Mouse (Mus musculus) urinary bladder, postnatal 10 days (tissue): ENCODE measurements around the gene Myt1l.

Source experiments
- DNase-seq: peaks from one replicate; pipeline ENCODE4 v3.0.0; 2022; ENCODE audit warnings: low spot score

Gene Myt1l

DNA sequence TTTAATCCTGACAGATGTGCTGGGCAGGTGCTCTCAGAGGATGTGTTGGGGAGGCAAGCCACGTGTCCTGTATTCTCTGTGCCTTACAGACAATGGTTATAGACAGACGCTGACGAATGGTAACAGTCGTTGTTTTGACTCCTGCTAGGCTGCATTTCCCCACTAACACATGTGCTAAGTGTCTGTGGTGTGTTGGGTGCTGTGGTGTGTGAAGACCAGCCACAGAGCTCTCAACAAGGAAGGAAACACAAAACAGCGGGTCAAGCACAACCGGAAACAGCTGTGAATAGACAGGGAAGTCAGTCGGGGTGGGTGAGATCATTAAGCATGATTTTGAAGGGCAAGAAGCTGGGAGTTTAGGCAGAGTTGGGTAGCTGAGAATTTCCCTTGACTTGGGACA is 41.1 kb downstream of the Myt1l start:
- no peak for DNase-seq

DNA sequence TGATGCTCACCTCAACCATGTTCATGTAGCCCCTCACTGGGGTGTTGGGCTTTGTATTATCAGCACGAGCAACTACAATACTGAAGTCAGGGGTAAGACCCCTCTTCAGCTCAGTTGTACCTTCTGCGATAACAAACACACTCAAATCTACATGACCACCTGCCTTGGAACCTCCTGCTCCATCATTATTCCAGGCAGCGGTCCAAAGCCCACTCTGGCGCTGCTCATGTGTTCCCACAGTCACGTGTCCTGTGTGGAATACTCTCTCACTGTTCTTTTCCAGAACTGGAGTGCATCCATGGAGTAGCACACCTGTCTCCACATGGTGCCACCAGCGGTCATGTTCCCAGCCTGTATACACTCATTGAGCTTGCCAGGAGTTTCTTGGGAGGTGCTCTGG is 42.2 kb downstream of the Myt1l start:
- DNase-seq: no peak

DNA sequence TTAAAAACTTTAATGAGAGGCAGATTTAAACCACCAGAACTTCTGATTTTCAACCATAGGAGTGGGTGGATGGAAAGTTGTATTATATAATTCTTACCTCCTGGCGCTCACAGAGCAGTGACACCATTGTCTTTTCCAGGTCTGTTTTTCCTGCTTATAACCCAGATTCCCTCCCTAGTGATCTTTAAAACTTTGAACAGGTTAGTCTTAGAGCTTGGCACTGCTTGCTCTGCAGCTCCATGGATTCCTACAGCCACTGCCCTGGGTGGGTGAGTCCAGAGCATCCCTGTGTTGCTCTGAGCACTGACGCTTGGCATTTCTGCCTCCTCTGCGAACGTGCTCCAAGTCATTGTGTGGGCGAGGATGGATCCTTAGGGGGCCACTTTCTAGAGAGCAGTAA is 43.4 kb downstream of the Myt1l start:
- DNase-seq: no peak

DNA sequence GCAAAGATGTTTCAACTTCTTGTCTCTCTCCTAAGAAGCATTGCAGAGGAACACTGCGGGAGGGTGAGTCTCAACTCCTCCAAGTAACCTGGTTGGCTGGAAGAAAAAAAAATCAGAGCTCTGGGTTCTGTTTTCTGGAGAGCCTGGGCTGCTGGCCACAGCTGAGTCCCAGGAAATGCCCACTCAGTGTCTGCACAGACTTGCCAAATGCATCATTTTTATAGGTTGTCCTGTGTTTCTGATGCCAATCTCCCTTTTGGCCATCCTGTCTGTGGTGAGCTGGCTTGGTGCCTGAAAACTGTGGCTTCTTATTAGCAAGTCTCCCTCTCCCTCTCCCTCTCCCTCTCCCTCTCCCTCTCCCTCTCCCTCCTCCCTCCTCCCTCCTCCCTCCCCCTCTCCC is 65.6 kb downstream of the Myt1l start:
- no peak for DNase-seq

DNA sequence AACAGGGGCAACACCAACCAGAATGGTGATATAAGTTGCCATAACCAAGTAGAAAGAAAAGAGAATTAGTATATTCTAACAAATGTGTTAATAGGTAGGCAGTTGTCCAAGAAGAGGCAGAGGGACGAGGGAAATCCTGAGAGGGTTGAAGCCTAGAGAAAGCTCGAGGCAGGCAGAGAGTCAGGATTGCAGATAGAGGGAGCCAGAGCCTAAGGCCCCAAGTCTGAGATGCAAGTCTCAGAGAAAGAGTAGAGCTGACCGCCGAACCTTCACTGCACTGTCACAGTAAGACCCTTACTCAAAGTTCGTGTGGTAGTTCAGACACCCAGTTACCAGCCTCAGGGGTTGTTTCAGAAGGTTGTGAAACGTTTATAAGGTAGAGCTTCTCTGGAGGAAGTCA is 71.7 kb downstream of the Myt1l start:
- DNase-seq: no peak

DNA sequence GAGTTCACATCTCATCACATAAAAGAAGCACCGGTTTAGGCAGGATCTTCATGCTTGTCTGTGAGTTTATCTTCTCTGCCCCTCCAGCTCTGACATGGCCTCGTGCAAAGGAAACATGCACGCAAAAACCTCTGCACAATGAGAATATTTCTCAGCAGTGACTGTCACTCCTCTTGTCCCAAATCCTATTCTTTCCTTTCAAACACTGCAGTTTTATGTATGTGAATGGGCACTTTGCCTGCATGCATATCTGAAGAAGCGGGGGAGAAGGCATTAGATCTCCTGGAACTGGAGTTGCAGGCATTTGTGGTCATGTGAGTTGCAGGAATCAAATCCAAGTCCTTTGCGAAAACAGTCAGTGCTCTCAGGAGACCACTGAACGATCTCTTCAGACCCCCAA is 73.0 kb downstream of the Myt1l start:
- no peak for DNase-seq

DNA sequence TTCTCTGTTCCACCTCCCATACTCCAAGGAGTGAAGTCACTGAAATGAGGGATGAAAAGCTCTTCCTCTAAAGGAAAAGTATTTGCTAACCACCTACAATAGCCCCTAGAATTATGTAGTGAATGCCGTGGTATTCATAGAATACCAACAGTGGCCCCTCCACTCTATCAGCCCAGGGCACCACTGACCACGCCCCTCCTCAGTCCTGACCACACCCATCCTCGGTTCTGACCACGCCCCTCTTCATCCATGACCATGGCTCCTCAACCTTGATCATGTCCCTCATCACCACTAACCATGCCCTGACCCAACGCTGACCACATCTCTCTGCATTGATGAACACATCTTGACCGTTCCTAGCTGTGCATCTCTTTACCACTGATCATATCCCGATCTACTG is 76.5 kb downstream of the Myt1l start:
- no peak for DNase-seq

DNA sequence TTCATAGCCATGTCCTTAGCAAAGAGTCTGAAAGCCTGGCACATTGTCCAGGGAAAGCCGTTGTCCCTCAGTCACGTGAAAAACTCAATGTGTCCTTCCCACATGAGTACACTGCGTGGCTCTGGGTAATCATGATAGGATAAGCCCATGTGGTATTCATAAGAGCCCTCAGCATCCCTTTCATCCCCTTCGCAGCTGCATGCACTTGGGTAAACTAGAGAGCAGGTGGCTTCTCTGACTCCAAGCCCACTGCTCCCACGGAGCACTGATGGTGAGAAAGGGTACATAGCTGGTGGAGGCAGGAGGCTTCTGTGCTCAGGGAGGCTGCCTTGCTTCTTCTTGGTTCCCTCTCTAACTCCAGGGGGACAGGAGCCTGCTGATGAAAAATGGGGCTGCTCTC is 76.9 kb downstream of the Myt1l start:
- DNase-seq: no peak

DNA sequence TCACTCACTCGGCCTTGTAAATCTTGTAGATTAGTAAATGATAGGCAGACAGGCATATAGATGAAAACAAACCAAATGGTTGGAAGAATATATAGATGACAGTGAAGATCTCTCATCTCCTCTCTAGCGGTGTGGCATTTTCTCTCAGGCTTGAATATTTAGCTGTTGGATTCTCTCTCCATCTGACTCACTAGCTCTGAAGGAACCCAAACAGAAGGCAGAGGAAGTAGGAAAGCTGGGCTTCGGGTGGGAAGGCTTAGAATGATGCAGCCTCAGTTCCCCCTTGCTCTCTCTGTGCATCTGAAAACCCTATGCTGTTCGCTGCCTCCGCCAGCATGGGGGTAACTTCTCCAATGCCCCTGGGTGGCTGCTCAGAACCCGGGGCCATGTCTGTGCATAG is 78.0 kb downstream of the Myt1l start:
- no peak for DNase-seq

DNA sequence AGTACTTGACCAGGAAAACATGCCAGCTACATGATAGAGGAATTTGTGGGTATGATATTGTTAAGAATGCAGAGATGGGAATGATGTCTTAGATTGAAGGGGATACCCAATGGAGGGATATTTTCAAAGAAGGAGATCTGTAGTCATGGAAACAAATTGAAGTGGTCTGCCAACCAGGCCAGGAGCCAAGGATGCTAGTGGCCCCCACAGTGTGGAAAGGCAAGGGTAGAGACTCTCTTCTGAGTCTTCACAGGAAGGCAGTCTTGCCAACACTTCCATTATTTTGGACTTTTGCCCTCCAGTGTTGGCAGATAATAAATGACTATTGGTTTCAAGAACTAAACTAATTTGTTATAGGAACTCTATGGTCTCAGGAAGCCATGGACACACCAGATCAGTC is 89.6 kb downstream of the Myt1l start:
- DNase-seq: no peak

DNA sequence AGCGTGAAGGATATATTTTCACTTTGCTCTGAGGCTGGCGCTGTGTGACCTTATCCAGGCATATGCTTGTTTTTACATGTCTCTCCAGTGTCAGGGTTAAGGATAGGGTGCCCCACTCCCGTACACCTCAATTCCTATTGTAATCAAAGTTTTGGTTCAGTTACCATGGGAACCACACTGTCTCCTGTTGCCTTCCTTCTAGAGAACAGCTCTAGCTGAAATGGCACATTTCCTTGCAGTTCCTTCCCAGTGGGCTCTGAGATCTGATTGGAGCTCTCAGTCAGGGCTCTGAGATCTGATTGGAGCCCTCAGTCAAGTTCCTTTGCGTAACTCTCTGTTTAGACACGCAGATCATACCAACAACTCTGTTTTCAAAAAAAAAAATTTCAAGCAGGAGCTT is 93.3 kb downstream of the Myt1l start:
- no peak for DNase-seq

DNA sequence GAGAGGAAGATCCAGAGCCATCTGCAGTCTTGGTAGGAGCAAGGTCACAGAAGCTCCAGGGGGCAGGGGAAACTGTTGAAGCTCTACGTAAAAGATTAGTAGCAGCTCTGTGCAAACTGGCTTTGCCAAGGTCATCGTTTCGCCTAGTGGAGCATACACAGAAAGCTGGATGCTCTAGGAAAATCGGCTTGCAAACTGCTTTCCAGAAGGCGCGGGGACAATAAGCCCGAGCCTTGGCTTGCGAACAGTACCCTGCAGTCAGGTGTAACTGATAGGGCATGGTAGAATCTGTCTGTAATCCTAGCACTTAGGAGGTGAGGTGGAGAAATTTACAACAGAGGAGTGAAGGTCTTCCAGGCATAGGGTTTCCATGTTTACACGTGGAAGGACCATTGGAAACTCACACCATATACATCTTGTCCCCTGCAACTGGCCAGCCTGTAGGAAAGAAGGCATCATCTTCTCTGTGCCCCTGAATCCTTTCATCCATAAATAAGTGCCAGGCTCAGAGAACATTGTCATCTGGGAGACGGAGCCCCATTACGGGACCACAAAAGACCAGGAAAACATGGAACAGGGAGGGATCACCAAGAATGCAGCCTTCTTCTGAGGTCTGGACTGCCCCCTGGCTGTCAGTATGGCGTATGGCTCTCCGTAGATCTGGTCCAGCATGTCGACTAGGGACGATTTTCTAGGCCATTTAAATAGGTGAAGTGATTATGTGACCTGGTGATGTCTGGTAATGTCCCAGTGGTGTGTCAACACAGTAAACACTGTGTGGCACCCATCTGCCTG is 100.0 kb downstream of the Myt1l start:
- no peak for DNase-seq

DNA sequence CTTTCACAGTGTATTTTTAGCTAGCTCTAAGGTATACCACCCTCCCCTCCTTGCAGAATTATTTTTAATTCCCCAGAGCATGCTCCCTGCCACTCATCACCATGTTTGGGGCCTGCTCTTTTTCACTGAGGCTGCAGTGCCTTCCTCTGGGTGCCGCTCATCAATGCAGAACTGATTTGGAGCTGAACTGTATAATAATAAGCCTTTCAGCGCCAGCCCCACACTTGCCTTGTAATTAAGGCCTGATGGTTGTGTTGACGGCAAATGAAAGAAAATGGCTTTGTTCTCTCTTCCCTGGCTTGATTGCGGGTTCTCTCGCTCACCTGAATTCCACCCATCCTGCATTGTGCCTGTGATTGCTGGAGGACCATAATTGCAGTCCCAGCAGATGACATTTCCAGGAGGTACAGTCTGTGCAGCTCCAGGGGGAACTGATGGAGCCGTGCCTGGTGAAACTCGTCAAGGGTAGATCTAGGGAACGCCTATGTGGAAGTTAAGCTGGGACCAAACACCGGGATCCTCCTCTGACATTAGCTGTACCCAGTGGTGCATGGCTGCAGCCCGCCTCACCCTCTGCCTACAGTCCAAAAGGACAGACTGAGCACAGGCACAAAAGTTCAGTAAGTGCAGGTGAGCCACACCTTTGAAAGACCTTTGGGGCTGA is 101.8 kb downstream of the Myt1l start:
- no peak for DNase-seq

DNA sequence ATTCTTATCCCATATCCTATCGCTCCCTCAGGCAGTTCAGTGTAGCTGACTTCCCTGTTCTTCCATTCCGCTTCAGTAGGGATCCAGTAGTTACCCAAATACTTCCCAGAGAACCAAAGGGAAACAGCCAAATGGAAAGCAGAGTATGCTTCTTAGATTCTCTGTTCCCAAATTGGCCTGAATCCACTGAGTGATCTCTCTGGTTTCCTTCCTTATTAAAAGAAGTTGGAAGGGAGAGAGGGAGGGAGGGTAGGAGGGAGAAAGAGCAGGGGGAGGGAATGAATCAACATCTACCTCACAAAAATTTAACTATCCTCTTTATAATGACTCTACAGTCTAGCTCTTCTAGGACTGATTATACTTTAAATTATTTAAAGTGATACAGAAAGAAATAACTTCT is 106.3 kb downstream of the Myt1l start:
- DNase-seq: no peak

DNA sequence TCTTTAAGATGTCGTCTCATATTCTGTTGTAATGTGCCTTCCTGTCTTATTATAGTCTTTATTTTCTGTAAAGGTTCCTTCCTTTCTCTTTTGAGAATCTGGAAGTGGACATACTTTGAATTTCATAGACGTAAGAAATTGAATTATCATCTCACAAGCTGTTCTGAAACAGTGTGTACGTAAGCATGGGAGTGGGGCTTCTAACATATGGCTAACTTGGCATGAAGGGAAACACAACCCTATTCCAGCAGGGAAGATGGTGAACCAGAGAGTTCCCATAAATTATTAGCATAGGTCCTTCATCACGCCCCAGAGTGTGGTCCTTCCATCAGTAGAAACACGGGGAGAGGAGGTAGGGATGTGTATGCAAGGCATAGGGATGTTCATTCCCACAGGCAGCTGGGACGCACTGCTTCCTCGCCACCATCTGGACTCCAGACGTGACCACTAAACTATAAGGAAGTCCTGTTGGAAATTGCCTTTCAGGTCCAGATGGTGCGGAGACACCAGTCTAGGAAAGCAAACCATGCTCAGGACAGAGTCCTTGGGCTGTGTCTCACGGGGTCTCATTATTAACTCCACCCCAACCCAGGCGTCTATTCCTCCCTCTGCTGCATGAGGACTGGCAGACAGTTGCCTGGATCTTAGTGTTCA is 111.5 kb downstream of the Myt1l start:
- no peak for DNase-seq

DNA sequence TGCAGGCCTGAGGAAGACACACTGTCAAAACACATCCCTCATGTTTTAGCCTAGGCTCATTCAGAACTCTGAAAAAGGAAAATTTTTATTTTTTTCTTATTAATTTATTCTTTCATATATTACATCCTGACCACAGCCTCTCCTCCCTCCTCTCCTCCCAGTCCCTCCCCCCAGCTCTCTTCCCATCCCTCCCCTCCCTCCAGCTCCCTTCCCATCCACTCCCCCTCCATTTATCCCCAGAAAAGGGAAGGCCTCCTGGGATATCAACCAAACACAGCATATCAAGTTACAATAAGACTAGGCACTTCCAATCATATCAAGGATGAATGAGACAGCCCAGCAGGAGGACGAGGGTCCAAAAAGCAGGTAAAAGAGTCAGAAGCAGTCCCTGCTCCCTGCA is 112.0 kb downstream of the Myt1l start:
- no peak for DNase-seq

DNA sequence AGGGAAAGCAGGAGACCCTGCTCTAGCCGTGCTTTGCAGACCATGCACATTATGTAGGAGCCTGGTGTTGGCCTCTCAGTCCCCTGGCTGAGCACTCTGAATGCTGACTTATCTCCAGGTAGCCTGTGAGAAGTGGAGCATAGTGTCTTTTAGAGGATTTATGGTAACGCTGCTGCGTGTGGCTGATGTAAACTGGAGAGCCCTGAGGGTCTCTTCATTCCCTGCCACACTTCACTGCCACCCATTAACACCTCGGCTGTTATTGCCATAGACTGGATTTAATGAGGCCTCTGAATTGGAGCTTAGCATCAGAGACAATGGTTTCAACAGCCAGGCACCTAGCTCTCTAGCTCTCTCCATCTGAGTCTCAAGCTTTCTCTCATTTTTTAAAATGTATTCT is 114.7 kb downstream of the Myt1l start:
- DNase-seq: no peak

DNA sequence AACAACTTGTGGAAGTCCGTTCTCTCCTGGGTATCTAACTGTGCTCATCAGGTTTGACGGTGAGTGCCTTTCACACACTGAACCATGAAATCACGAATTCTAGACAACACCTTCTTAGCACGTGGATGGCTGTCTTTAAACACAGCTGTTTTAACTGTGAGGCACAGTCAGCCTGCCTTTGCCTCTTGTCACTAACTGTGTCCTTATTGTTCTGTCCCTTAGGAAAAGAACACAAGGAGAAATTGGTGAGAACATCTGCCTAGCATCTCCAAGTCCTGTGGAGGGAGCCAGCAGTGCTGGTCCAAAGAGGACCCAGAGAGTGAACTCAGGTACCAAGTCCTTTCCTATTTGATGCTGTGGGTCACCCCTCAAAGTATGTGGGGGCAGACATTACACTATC is 115.9 kb downstream of the Myt1l start:
- no peak for DNase-seq

DNA sequence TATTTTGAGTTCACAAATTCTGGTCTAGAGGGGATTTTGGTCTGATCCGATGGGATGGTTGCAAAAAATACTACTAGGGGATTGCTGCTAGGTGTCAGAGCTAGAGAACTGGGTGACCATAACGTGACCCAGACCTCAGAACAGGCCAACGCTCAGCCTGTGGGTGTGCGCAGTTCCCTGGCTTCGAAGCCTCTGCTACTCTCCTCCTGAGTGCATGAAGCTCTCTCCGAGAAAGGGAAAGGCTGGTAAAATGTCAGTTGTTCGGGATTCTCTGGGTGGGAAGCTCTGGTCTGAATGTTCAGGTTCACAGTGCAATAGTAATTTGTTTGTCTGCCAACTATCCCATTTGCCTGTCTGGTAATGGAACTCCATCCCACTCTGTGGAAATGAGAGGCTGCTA is 116.5 kb downstream of the Myt1l start:
- DNase-seq: no peak

DNA sequence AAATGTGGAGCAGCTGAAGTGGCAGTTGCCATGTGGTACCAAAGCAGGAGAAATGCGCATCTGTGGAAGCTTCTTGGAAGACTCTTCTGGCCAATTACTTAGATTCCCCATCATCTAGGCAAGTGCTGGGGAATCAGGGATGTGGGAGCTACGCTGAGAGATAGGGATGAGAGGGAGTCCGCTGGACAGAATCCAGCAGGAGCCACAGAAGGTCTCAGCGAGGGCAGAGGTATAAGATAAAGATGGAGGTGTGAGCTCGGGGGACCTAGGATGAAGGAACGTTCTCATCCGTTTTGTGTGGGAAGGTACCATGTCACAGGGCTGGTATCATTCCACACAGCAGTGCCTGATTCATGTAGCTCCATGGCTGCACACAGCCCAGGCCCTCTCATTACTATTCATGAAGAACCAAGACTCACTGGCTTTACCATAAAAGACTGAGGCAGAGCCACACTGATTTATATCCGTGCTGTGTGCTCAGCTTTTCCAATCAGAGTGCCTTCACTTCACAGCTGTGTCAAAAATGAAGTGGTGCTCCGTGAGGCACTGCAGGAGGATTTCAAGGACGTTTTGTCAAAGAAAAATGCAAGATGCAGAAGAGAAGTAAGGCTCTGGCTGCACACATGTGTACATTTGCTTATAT is 121.4 kb downstream of the Myt1l start:
- no peak for DNase-seq

DNA sequence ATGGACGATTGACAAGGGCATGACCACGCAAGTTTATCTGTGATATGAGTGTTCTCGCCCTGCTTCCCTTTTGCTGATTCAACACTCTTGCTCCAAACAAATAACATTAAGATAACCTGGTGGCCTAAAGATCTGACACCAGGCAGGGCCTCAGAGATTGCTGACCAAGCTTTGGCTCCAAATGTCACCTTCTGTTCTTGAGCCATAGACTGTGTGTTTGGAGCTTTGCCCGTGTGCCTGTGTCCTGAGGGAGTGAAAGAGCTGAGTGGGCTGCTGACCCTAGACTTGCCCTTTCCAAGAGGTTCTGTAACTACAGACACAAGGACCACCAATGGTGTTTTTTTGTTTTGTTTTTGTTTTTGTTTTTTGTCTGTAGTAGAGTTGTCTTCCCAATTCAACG is 124.3 kb downstream of the Myt1l start:
- DNase-seq: no peak

DNA sequence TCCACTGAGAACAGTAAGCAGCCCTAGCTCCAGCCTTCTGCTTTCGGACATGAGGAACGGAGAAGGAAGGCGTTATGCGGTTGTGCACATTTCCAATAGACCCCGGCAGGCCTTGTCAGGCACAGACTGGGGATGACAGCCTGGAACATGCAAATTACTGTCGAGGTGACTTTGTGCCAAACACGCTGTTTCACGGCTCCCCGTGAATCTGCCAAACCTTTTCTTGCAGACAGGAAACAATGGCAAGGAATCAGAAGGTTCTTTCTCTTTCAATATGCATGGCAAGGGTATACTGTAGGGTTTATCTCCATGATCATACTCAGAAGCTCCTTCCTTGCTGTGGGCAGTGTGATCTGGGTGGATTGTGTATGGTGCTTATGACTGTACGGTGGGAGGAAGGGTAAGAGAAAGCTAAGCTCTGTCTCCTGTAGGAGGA is 127.0 kb downstream of the Myt1l start:
- DNase-seq: no peak

DNA sequence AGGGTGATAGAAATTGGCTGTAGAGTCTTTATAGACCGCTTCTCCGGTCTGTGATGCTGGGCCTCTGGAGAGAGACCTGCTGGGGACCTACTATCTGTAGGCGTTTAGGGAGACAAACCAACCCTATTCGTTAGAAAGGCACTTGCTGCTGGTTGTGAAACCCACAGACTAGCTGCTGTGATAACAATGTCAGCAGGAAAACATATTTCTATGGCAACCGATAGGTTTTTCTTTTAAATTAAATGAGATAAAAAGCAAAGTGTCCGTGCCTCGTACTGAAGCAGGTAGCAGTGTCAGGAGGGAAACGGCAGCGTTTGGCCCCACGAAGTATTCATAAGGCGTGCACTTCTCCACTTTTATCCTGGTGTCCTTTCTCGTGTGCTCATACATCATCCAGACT is 127.5 kb downstream of the Myt1l start:
- DNase-seq: no peak
